Mouse (Mus musculus) megakaryocyte, embryonic 14.5 days (primary cell): Measurements from ENCODE around the gene Rragc.

Source experiments
- FLI1 ChIP-seq: IDR thresholded peaks from 2 replicates; pipeline ENCODE4 v1.6.1; 2012; ENCODE audit warnings: low read length, inconsistent platforms, mixed read lengths
- GATA1 ChIP-seq: IDR thresholded peaks from 3 replicates; pipeline ENCODE4 v1.6.1; 2012; ENCODE audit warnings: mixed read lengths, low read length, inconsistent platforms, borderline replicate concordance

DNA sequence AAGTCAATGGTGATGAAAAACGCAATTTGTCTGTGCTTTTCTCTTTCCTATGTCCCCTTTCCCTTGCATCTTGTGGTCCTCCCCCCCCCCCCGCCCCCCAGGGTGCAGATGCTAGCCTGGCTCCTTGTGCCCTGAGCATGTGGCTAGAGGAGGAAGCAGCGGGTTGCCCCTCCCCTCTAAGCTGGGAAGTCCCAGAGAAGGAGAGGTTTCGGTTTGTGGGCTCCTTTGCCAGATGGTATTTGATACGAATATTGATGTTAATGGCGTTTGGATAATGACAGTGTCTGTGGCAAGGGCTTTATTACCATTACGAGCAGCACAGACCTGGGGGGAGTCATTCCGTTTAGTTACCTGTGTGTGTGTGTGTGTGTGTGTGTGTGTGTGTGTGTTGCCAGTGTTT lies 34.8 kb downstream of the Rragc start:
- TF ChIP-seq GATA1 (no peak), FLI1 (no peak)
